Mouse (Mus musculus): ENCODE measurements around the gene Gm3147. TPM values are rescaled to one million over a fixed set of nuclear protein-coding genes. Genes with fewer than 3 reads are reported as not detected.
"Not testable (repeated sequence)": the region's sequence is repeated elsewhere in the genome, so short reads cannot be mapped to it uniquely, and the experiment has no call there.

Gm3147 gene
- not detected in 2 replicates for polyA plus RNA-seq (2012; rRNA removed)

DNA sequence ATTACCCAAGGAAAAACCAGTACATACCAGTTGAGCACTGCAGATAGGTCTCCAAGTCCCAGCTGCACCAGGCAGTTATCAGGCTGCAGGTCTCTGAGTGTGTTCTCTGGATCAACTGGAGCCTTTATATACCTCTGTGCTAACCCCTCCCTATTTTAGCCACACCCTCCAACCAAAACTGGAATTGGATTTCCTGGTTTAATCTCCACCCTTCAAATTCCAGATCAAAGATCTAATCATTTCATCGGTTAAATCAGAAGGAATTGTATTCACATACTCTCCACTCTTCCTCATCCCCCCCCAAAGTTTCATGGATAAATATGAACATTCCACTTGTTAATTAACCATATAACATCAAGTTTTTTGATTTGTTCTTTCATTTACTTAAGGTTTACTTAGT, at the start of gene Gm3147:
Gene Gm3147 (minus strand): TSS at position 101 of the 400 bp plus-strand sequence.
- DNase-seq (ENCODE audit: low read depth): not testable (repeated sequence)

DNA sequence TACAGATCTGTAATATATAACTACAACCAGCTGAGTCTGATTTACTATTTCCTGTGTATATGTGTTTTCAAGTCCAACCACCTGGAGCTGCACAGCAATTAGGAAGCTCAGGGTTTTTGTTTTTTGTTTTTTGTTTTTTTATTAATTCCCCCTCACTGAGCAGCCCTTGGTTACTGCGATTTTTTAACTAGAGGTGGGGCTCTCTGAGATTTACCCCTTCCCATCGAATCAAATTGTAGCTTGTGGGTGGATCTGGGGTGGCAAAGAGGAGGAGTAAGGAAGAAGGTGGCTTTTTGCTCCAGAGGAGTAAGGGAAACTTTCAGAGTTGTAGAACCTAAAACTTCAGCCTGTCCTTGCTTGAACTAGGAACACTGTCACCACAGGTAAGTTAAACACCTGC, 31.9 kb upstream of the Gm3147 start, which contains the start of gene Gm6205:
Gene Gm6205 (plus strand): TSS at position 301 of the 400 bp plus-strand sequence.
- not testable (repeated sequence) for DNase-seq (ENCODE audit: low read depth)

DNA sequence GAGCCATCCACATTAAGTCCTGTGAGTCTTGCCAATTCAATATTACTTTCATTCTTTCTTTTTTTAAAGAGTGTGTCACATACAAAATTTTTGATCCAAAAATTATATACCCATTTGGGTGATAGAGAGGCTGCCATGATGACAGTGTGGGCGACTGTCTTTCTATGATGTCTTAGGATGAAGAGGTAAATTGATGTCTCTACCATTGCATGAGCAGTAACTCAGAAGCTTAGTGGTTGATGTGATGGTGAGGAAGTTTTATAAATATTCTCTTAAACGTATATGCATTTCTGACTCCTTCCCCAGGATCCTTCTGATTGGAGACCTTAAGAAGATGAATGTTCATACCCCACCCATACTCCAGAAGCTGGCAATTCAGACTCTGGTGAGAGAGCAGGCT, 7.5 kb upstream of the Gm3147 start, which contains the start of gene Gm6509:
Gene Gm6509 (plus strand): TSS at position 301 of the 400 bp plus-strand sequence.
- not testable (repeated sequence) for DNase-seq (ENCODE audit: low read depth)

Other genes with a start within 250 kb of the Gm3147 start
- not detected in 2 replicates for gene Gm7682, start 170.6 kb downstream of the Gm3147 start, polyA plus RNA-seq (2012; rRNA removed)
- gene Gm3139, start 90.1 kb downstream of the Gm3147 start, polyA plus RNA-seq (2012; rRNA removed): not detected in 2 replicates
- not detected in 2 replicates for gene Gm6509, start 7.6 kb upstream of the Gm3147 start, polyA plus RNA-seq (2012; rRNA removed)
- gene Gm6205, start 32.0 kb upstream of the Gm3147 start, polyA plus RNA-seq (2012; rRNA removed): not detected in 2 replicates
- not detected in 2 replicates for gene Gm3183, start 249.1 kb upstream of the Gm3147 start, polyA plus RNA-seq (2012; rRNA removed)

Data from brain, embryonic 14.5 days (tissue).